Mouse (Mus musculus): ENCODE measurements around the gene Eif5a2. TPM values are rescaled to one million over a fixed set of nuclear protein-coding genes. Genes with fewer than 3 reads are reported as not detected.

Gene Eif5a2
- 2.4 TPM in 2 replicates for polyA plus RNA-seq (2012)

- no peak for TF ChIP-seq GATA1 (IDR thresholded peaks at IDR 0.05; ENCODE audit: low read length)
These were observed at the start of gene Eif5a2 for GRCm38 (mm10) chr3:28780994-28781393. TSS of gene Eif5a2 (plus strand) at chr3:28781276.

GRCm38 (mm10) chr3:28734712-28735111 lies 46.4 kb upstream of the Eif5a2 start:
- no peak for TF ChIP-seq GATA1 (IDR thresholded peaks at IDR 0.05; ENCODE audit: low read length)

GRCm38 (mm10) chr3:28736981-28737380 lies 44.1 kb upstream of the Eif5a2 start:
- no peak for TF ChIP-seq GATA1 (IDR thresholded peaks at IDR 0.05; ENCODE audit: low read length)

GRCm38 (mm10) chr3:28740353-28740752 lies 40.7 kb upstream of the Eif5a2 start:
- no peak for TF ChIP-seq GATA1 (IDR thresholded peaks at IDR 0.05; ENCODE audit: low read length)

- no peak for TF ChIP-seq GATA1 (IDR thresholded peaks at IDR 0.05; ENCODE audit: low read length)
These were observed 37.8 kb upstream of the Eif5a2 start for GRCm38 (mm10) chr3:28743251-28743650.

- TF ChIP-seq GATA1 (IDR thresholded peaks at IDR 0.05; ENCODE audit: low read length): no peak
These were observed 35.1 kb upstream of the Eif5a2 start for GRCm38 (mm10) chr3:28745835-28746483.

GRCm38 (mm10) chr3:28748151-28748550 lies 32.9 kb upstream of the Eif5a2 start:
- no peak for TF ChIP-seq GATA1 (IDR thresholded peaks at IDR 0.05; ENCODE audit: low read length)

- no peak for TF ChIP-seq GATA1 (IDR thresholded peaks at IDR 0.05; ENCODE audit: low read length)
These were observed 32.1 kb upstream of the Eif5a2 start for GRCm38 (mm10) chr3:28748956-28749355.

GRCm38 (mm10) chr3:28755477-28755876 lies 25.6 kb upstream of the Eif5a2 start:
- TF ChIP-seq GATA1 (IDR thresholded peaks at IDR 0.05; ENCODE audit: low read length): no peak

GRCm38 (mm10) chr3:28761225-28761789 lies 19.8 kb upstream of the Eif5a2 start:
- TF ChIP-seq GATA1 (IDR thresholded peaks at IDR 0.05; ENCODE audit: low read length): no peak

GRCm38 (mm10) chr3:28766935-28767334 lies 14.1 kb upstream of the Eif5a2 start:
- no peak for TF ChIP-seq GATA1 (IDR thresholded peaks at IDR 0.05; ENCODE audit: low read length)

GRCm38 (mm10) chr3:28768222-28768621 lies 12.9 kb upstream of the Eif5a2 start:
- TF ChIP-seq GATA1 (IDR thresholded peaks at IDR 0.05; ENCODE audit: low read length): no peak

GRCm38 (mm10) chr3:28775361-28775760 lies 5.7 kb upstream of the Eif5a2 start:
- TF ChIP-seq GATA1 (IDR thresholded peaks at IDR 0.05; ENCODE audit: low read length): peak; percentile 88

- peak; percentile 92 for TF ChIP-seq GATA1 (IDR thresholded peaks at IDR 0.05; ENCODE audit: low read length)
These were observed 5.1 kb upstream of the Eif5a2 start for GRCm38 (mm10) chr3:28775958-28776357.

GRCm38 (mm10) chr3:28776491-28776890 lies 4.6 kb upstream of the Eif5a2 start:
- TF ChIP-seq GATA1 (IDR thresholded peaks at IDR 0.05; ENCODE audit: low read length): no peak

- no peak for TF ChIP-seq GATA1 (IDR thresholded peaks at IDR 0.05; ENCODE audit: low read length)
These were observed 565 bp upstream of the Eif5a2 start for GRCm38 (mm10) chr3:28780511-28780910.

GRCm38 (mm10) chr3:28781422-28781821 lies 346 bp downstream of the Eif5a2 start:
- TF ChIP-seq GATA1 (IDR thresholded peaks at IDR 0.05; ENCODE audit: low read length): no peak

All from G1E-ER4 (cell line).